Mouse (Mus musculus): ENCODE measurements around the gene Gm5039. TPM values are rescaled to one million over a fixed set of nuclear protein-coding genes. Genes with fewer than 3 reads are reported as not detected.
"Not testable (repeated sequence)": the region's sequence is repeated elsewhere in the genome, so short reads cannot be mapped to it uniquely, and the experiment has no call there.

The Gm5039 gene
- polyA plus RNA-seq, 1 experiment from 2014 or later, result not detected

DNA sequence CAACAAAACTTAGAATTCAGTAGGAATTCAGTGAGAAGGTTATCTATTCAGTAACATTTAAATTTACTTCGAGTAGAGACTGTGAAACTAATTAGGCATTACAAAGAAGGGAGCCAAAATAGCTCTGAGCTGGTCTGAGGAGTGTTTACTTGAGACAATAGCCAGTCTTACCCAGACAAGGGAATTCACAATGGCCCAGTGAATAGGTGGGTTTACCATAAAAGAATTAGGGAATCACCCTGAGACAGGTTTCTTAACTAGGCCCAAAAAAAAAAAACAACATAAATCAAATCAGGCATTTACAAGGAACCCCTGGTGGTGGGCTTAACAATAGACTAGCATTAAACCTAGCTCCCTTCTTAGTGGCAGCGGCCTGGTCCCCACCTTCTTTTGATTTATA, 17.5 kb upstream of the Gm5039 start:
- not testable (repeated sequence) for H3K36me3 ChIP-seq (ENCODE audit: control insufficient read depth, insufficient read depth, low read length); H3K4me2 ChIP-seq (ENCODE audit: low read length); H3K27me3 ChIP-seq (ENCODE audit: control insufficient read depth, insufficient read depth, low read depth, low read length); ATAC-seq; H3K9me3 ChIP-seq (replicated peaks; ENCODE audit: control insufficient read depth, low read length, poor library complexity, severe bottlenecking); H3K4me1 ChIP-seq (ENCODE audit: control insufficient read depth, insufficient read depth, low read length); H3K9ac ChIP-seq (ENCODE audit: low read depth, low read length); H3K4me3 ChIP-seq (ENCODE audit: low read depth, low read length); H3K27ac ChIP-seq (ENCODE audit: low read length)
- 18% methylated on average over 2 of the region's 2 CpGs for WGBS

- H3K4me2 ChIP-seq (ENCODE audit: low read length); H3K27me3 ChIP-seq (ENCODE audit: control insufficient read depth, insufficient read depth, low read depth, low read length); H3K36me3 ChIP-seq (ENCODE audit: control insufficient read depth, insufficient read depth, low read length); H3K27ac ChIP-seq (ENCODE audit: low read length); H3K4me3 ChIP-seq (ENCODE audit: low read depth, low read length); ATAC-seq; H3K9ac ChIP-seq (ENCODE audit: low read depth, low read length); H3K4me1 ChIP-seq (ENCODE audit: control insufficient read depth, insufficient read depth, low read length); H3K9me3 ChIP-seq (replicated peaks; ENCODE audit: control insufficient read depth, low read length, poor library complexity, severe bottlenecking): not testable (repeated sequence)
- 84% methylated on average over 4 of the region's 4 CpGs for WGBS
Measured at GRCm38 (mm10) chr12:88336662-88337413, 13.0 kb upstream of the Gm5039 start.

GRCm38 (mm10) chr12:88314556-88314955, 9.3 kb downstream of the Gm5039 start:
- H3K27me3 ChIP-seq (ENCODE audit: control insufficient read depth, insufficient read depth, low read depth, low read length), result no peaks in the 10 kb centered on the region
- no peaks in the 10 kb centered on the region for H3K9me3 ChIP-seq (replicated peaks; ENCODE audit: control insufficient read depth, low read length, poor library complexity, severe bottlenecking)
- whole genome bisulfite sequencing, result 81% methylated on average over 3 of the region's 3 CpGs

DNA sequence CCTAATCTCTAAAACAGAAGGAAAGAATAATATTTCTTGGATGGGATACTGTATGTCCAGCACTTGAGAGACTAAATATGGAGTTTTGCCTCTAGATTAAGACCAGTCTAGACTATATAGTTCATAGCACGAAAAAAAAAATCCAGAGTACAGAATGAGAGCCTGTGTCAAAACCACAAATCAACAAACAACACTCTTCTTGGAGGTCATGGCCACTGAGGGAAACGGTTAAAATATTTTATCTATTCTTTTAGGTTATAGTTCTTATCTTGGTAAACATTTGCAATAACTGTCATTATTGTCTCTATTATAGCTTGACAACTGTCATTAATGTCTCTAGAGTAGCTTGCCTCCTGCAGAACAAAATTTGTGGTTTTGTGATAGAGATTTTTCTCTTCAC, 26.7 kb downstream of the Gm5039 start:
- H3K4me3 ChIP-seq (ENCODE audit: low read depth, low read length); H3K4me2 ChIP-seq (ENCODE audit: low read length); H3K36me3 ChIP-seq (ENCODE audit: control insufficient read depth, insufficient read depth, low read length); H3K9ac ChIP-seq (ENCODE audit: low read depth, low read length); ATAC-seq; H3K27me3 ChIP-seq (ENCODE audit: control insufficient read depth, insufficient read depth, low read depth, low read length); H3K4me1 ChIP-seq (ENCODE audit: control insufficient read depth, insufficient read depth, low read length); H3K9me3 ChIP-seq (replicated peaks; ENCODE audit: control insufficient read depth, low read length, poor library complexity, severe bottlenecking); H3K27ac ChIP-seq (ENCODE audit: low read length): not testable (repeated sequence)
- WGBS, result 67% methylated on average over 2 of the region's 2 CpGs

More at GRCm38 (mm10) chr12:88314556-88314955, 9.3 kb downstream of the Gm5039 start:
- Histone ChIP-seq H3K27ac (ENCODE audit: low read length) (no peak overlapping the region), H3K4me2 (ENCODE audit: low read length) (no peak overlapping the region), H3K4me3 (ENCODE audit: low read depth, low read length) (no peak overlapping the region), H3K36me3 (ENCODE audit: control insufficient read depth, insufficient read depth, low read length) (no peaks in the 10 kb centered on the region), H3K9ac (ENCODE audit: low read depth, low read length) (no peak overlapping the region), H3K4me1 (ENCODE audit: control insufficient read depth, insufficient read depth, low read length) (no peaks in the 10 kb centered on the region)
- ATAC-seq, result no peak

GRCm38 (mm10) chr12:88293082-88293481, 30.7 kb downstream of the Gm5039 start:
- not testable (repeated sequence) for H3K4me3 ChIP-seq (ENCODE audit: low read depth, low read length); H3K4me1 ChIP-seq (ENCODE audit: control insufficient read depth, insufficient read depth, low read length); H3K9me3 ChIP-seq (replicated peaks; ENCODE audit: control insufficient read depth, low read length, poor library complexity, severe bottlenecking); H3K9ac ChIP-seq (ENCODE audit: low read depth, low read length); H3K27me3 ChIP-seq (ENCODE audit: control insufficient read depth, insufficient read depth, low read depth, low read length); ATAC-seq; H3K27ac ChIP-seq (ENCODE audit: low read length); H3K36me3 ChIP-seq (ENCODE audit: control insufficient read depth, insufficient read depth, low read length); H3K4me2 ChIP-seq (ENCODE audit: low read length)
- 83% methylated on average over 4 of the region's 4 CpGs for WGBS

- ATAC-seq; H3K9ac ChIP-seq (ENCODE audit: low read depth, low read length); H3K4me1 ChIP-seq (ENCODE audit: control insufficient read depth, insufficient read depth, low read length); H3K4me2 ChIP-seq (ENCODE audit: low read length); H3K27me3 ChIP-seq (ENCODE audit: control insufficient read depth, insufficient read depth, low read depth, low read length); H3K36me3 ChIP-seq (ENCODE audit: control insufficient read depth, insufficient read depth, low read length); H3K27ac ChIP-seq (ENCODE audit: low read length); H3K4me3 ChIP-seq (ENCODE audit: low read depth, low read length); H3K9me3 ChIP-seq (replicated peaks; ENCODE audit: control insufficient read depth, low read length, poor library complexity, severe bottlenecking): not testable (repeated sequence)
- WGBS, result 92% methylated on average over 4 of the region's 5 CpGs
Measured at GRCm38 (mm10) chr12:88285224-88285623, 38.6 kb downstream of the Gm5039 start.

DNA sequence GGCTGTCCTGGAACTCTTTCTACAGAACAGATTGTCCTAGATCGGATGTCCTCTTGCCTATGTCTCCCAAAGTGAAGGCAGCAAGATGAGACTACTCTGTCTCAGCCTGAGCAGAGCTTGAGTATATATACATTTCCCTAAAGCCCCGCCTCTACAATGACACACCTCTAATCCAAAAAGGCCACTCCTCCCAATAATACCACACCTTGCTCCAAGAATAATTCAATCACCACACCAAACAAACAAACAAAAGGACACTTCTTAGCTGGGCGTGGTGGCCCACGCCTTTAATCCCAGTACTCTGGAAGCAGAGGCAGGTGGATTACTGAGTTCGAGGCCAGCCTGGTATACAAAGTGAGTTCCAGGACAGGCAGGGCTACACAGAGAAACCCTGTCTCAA, 49.4 kb downstream of the Gm5039 start, which contains the start of gene Gm5662:
Gm5662 (minus strand) TSS at position 101 of the 400 bp plus-strand sequence.
- 85% methylated on average over 5 of the region's 5 CpGs for WGBS
- not testable (repeated sequence) for H3K4me1 ChIP-seq (ENCODE audit: control insufficient read depth, insufficient read depth, low read length); H3K4me2 ChIP-seq (ENCODE audit: low read length); H3K27ac ChIP-seq (ENCODE audit: low read length); H3K9me3 ChIP-seq (replicated peaks; ENCODE audit: control insufficient read depth, low read length, poor library complexity, severe bottlenecking); ATAC-seq; H3K27me3 ChIP-seq (ENCODE audit: control insufficient read depth, insufficient read depth, low read depth, low read length); H3K9ac ChIP-seq (ENCODE audit: low read depth, low read length); H3K36me3 ChIP-seq (ENCODE audit: control insufficient read depth, insufficient read depth, low read length); H3K4me3 ChIP-seq (ENCODE audit: low read depth, low read length)

Other genes with a start within 250 kb of the Gm5039 start
- gene Gm16368, start 240.3 kb downstream of the Gm5039 start, polyA plus RNA-seq (2015; fragmentation: Nextera tagmentation; extraction: Ambion mirVana), result not detected in 2 replicates
- not detected in 2 replicates for gene Gm10436, start 141.9 kb downstream of the Gm5039 start, polyA plus RNA-seq (2015; fragmentation: Nextera tagmentation; extraction: Ambion mirVana)
- not detected in 2 replicates for gene Gm8332, start 73.9 kb downstream of the Gm5039 start, polyA plus RNA-seq (2015; fragmentation: Nextera tagmentation; extraction: Ambion mirVana)
- not detected in 2 replicates for gene Gm5662, start 49.5 kb downstream of the Gm5039 start, polyA plus RNA-seq (2015; fragmentation: Nextera tagmentation; extraction: Ambion mirVana)
- gene Adck1, start 36.5 kb upstream of the Gm5039 start, polyA plus RNA-seq (2015; fragmentation: Nextera tagmentation; extraction: Ambion mirVana), result 42.7 and 48.6 TPM in 2 replicates